In the genomic region with DNA sequence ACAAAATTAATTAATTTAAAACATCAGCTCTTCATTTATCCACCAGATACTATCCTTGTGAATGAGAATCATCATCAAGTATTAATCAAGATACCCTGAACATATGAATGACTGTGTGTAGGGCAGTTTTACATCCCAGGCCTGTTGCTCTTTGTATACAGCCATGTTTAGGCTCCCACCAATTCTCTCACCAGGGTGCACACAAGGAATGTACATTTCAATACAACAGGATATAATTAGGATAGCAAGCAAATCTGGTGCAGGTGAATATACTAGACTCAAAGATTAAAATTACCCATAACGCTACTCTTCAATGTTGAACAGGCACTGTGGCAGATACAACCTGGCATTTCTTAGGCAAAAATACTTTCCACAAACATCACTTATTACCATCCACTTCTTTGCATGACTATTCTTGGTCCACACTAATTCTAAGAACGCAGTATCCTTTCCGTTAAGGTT, we compare ENCODE assay signal across 8 mouse cellular contexts. TPM values are rescaled to one million over a fixed set of nuclear protein-coding genes. Genes with fewer than 3 reads are reported as not detected.
DNase-seq lines count a peak whose midpoint lies in the region; ATAC-seq and TF ChIP-seq lines count a peak whose summit lies in the region.

No protein-coding gene starts in this region.

- no peak overlapping the region for H3K27ac ChIP-seq in cerebellum, adult 2 months (ENCODE audit: insufficient read depth, low read length)
- peak overlapping the region; percentile 86; the same call in 1 of the 2 replicates for H3K27ac ChIP-seq in testis, adult 2 months (ENCODE audit: control insufficient read depth, insufficient read depth, low read depth, low read length)
- H3K27ac ChIP-seq in limb, embryonic 15.5 days: no peak overlapping the region
- no peak overlapping the region for H3K27ac ChIP-seq in stomach, embryonic 16.5 days (ENCODE audit: low read length)

- no peaks in the 10 kb centered on the region for H3K36me3 ChIP-seq in testis, adult 2 months (ENCODE audit: control insufficient read depth, insufficient read depth, low read length)
- 0 out of 2 replicates have a peak, but pooled peaks cover 3% of the 10 kb centered on the region for H3K36me3 ChIP-seq in limb, embryonic 15.5 days
- no peaks in the 10 kb centered on the region for H3K36me3 ChIP-seq in stomach, embryonic 16.5 days (ENCODE audit: control insufficient read depth, insufficient read depth, low read length)

- WGBS in cerebellum, adult 2 months: 1% methylated on average over 3 of the region's 3 CpGs
- WGBS in limb, embryonic 15.5 days: 7% methylated on average over 3 of the region's 3 CpGs
- 6% methylated on average over 3 of the region's 3 CpGs for WGBS in stomach, embryonic 16.5 days

- DNase-seq in cerebellum, adult 2 months: no peak
- no peak for DNase-seq in cerebellum, adult 11 months
- DNase-seq in testis, postnatal 10 days (ENCODE audit: low spot score): no peak
- no peak for DNase-seq in right cerebral cortex, postnatal 36 days (ENCODE audit: low spot score in 2 of 2)
- DNase-seq in left cerebral cortex, adult 11 months (ENCODE audit: low spot score): no peak

- no peak for TF ChIP-seq CTCF in cerebellum, adult 2 months (IDR thresholded peaks at IDR 0.05; ENCODE audit: borderline replicate concordance, insufficient read depth, low read depth, low read length)
- no peak for TF ChIP-seq CTCF in testis, adult 2 months (IDR thresholded peaks at IDR 0.05; ENCODE audit: control insufficient read depth, insufficient read depth, insufficient replicate concordance, low read depth, low read length)

- peak overlapping the region; percentile 60 for H3K4me3 ChIP-seq in cerebellum, adult 2 months (replicated peaks; ENCODE audit: insufficient read depth, low read depth, low read length)
- H3K4me3 ChIP-seq in testis, adult 2 months (ENCODE audit: control insufficient read depth, low read depth, low read length): peak overlapping the region; percentile 97
- peak overlapping the region; percentile 92 for H3K4me3 ChIP-seq in limb, embryonic 15.5 days
- H3K4me3 ChIP-seq in stomach, embryonic 16.5 days (replicated peaks; ENCODE audit: low read length): peak overlapping the region; percentile 80

- H3K9me3 ChIP-seq in limb, embryonic 15.5 days: no peaks in the 10 kb centered on the region
- no peaks in the 10 kb centered on the region for H3K9me3 ChIP-seq in stomach, embryonic 16.5 days (replicated peaks; ENCODE audit: control insufficient read depth, low read length)

- H3K9ac ChIP-seq in limb, embryonic 15.5 days: 0 out of 2 replicates have a peak overlapping the region, but pooled peaks have one; percentile 20
- peak overlapping the region; percentile 99 for H3K9ac ChIP-seq in stomach, embryonic 16.5 days (ENCODE audit: low read length)

- no peak for ATAC-seq in limb, embryonic 15.5 days (ENCODE audit: insufficient number of reproducible peaks, low FRiP score, low TSS enrichment, low read depth)
- no peak for ATAC-seq in stomach, embryonic 16.5 days (ENCODE audit: insufficient read depth, low FRiP score)

- no peaks in the 10 kb centered on the region for H3K4me1 ChIP-seq in cerebellum, adult 2 months (ENCODE audit: control insufficient read depth, insufficient read depth, low read length)
- H3K4me1 ChIP-seq in testis, adult 2 months (ENCODE audit: control insufficient read depth, insufficient read depth, low read length): no peaks in the 10 kb centered on the region; the same call in 1 of the 2 replicates
- H3K4me1 ChIP-seq in limb, embryonic 15.5 days: peaks cover 14% of the 10 kb centered on the region
- H3K4me1 ChIP-seq in stomach, embryonic 16.5 days (ENCODE audit: control insufficient read depth, insufficient read depth, low read length): peaks cover 6% of the 10 kb centered on the region

- H3K4me2 ChIP-seq in limb, embryonic 15.5 days: peak overlapping the region; percentile 62
- peak overlapping the region; percentile 82 for H3K4me2 ChIP-seq in stomach, embryonic 16.5 days (ENCODE audit: low read depth, low read length)

- H3K27me3 ChIP-seq in cerebellum, adult 2 months (ENCODE audit: control insufficient read depth, insufficient read depth, low read length): no peaks in the 10 kb centered on the region
- no peaks in the 10 kb centered on the region for H3K27me3 ChIP-seq in testis, adult 2 months (ENCODE audit: control insufficient read depth, insufficient read depth, low read length)
- no peaks in the 10 kb centered on the region for H3K27me3 ChIP-seq in limb, embryonic 15.5 days
- H3K27me3 ChIP-seq in stomach, embryonic 16.5 days (ENCODE audit: control insufficient read depth, insufficient read depth, low read length): no peaks in the 10 kb centered on the region

- TF ChIP-seq POLR2A in cerebellum, adult 2 months (IDR thresholded peaks at IDR 0.05; ENCODE audit: borderline replicate concordance, insufficient read depth, low read length): no peak
- TF ChIP-seq POLR2A in testis, adult 2 months (IDR thresholded peaks at IDR 0.05; ENCODE audit: control insufficient read depth, low read depth, low read length): no peak

RNA-seq across cellular contexts. Expression of a gene that starts 2.2 kb away (rescaled TPM):
- polyA plus RNA-seq in cerebellum, adult 2 months (2012; rRNA removed): 7.7 and 9.5 TPM in 2 replicates
- polyA plus RNA-seq in testis, adult 2 months (2012; rRNA removed): 5.7 and 5.8 TPM in 2 replicates
- polyA plus RNA-seq in limb, embryonic 15.5 days (2015; fragmentation: Nextera tagmentation; extraction: Ambion mirVana): 7.3 and 7.7 TPM in 2 replicates
- 8.5 and 9.5 TPM in 2 replicates for polyA plus RNA-seq in stomach, embryonic 16.5 days (2015; fragmentation: Nextera tagmentation; extraction: Ambion mirVana)

RNA-seq across cellular contexts. Expression of a gene that starts 2.3 kb away (rescaled TPM):
- polyA plus RNA-seq in cerebellum, adult 2 months (2012; rRNA removed): 132 and 153 TPM in 2 replicates
- 73.7 and 76.2 TPM in 2 replicates for polyA plus RNA-seq in testis, adult 2 months (2012; rRNA removed)
- 127 and 148 TPM in 2 replicates for polyA plus RNA-seq in limb, embryonic 15.5 days (2015; fragmentation: Nextera tagmentation; extraction: Ambion mirVana)
- polyA plus RNA-seq in stomach, embryonic 16.5 days (2015; fragmentation: Nextera tagmentation; extraction: Ambion mirVana): 45.0 and 52.7 TPM in 2 replicates
